ENCODE assay signal across 11 mouse cellular contexts in genomic region chr10:95218683-95219060, GRCm38 (mm10).
DNase-seq lines count a peak whose midpoint lies in the region; ATAC-seq and TF ChIP-seq lines count a peak whose summit lies in the region.
"Had no signal": no experiment of that assay in that cellular context is flagged by ENCODE, and none has a peak within 500 bp of the region (broad histone marks: within the 10 kb centered on the region; RNA-seq: fewer than 3 reads in every experiment).

No protein-coding gene starts in this region.

- H3K9ac ChIP-seq in kidney, embryonic 14.5 days (ENCODE audit: low read depth, low read length): no peak overlapping the region
- H3K9ac ChIP-seq in heart, embryonic 15.5 days: no peak overlapping the region
- H3K9ac ChIP-seq in midbrain, embryonic 14.5 days (replicated peaks; ENCODE audit: low read length): no peak overlapping the region
- H3K9ac ChIP-seq: stomach, embryonic 15.5 days had no signal

- no peak for TF ChIP-seq POLR2A in kidney, adult 2 months (IDR thresholded peaks at IDR 0.05; ENCODE audit: low read depth, low read length)

- peak; percentile 69 for DNase-seq in kidney, adult 2 months
- DNase-seq in adrenal gland, adult 2 months: peak; percentile 80
- peak; percentile 43 for DNase-seq in lung, postnatal 14 days
- DNase-seq in Muller cell, postnatal 12 days (ENCODE audit: inconsistent ontology term): no peak
- no peak for DNase-seq in midbrain, embryonic 14.5 days
- no peak for DNase-seq in urinary bladder, adult 2 months (ENCODE audit: low spot score)

- H3K36me3 ChIP-seq in kidney, adult 2 months (ENCODE audit: control insufficient read depth, insufficient read depth, low read length): no peaks in the 10 kb centered on the region
- no peaks in the 10 kb centered on the region for H3K36me3 ChIP-seq in kidney, embryonic 14.5 days (ENCODE audit: control insufficient read depth, insufficient read depth, low read length)
- no peaks in the 10 kb centered on the region for H3K36me3 ChIP-seq in heart, embryonic 15.5 days
- no peaks in the 10 kb centered on the region for H3K36me3 ChIP-seq in midbrain, embryonic 14.5 days (ENCODE audit: control insufficient read depth, insufficient read depth, low read length)
- H3K36me3 ChIP-seq: stomach, embryonic 15.5 days had no signal

- TF ChIP-seq CTCF in kidney, adult 2 months (conservative IDR thresholded peaks at IDR 0.05; ENCODE audit: insufficient read depth, insufficient read length, low read depth, low read length): no peak

- H3K4me1 ChIP-seq in kidney, adult 2 months (ENCODE audit: control insufficient read depth, insufficient read depth, low read length): no peaks in the 10 kb centered on the region
- H3K4me1 ChIP-seq in kidney, embryonic 14.5 days (ENCODE audit: control insufficient read depth, insufficient read depth, low read length): no peaks in the 10 kb centered on the region
- peaks cover 17% of the 10 kb centered on the region for H3K4me1 ChIP-seq in heart, embryonic 15.5 days (replicated peaks)
- H3K4me1 ChIP-seq in midbrain, embryonic 14.5 days (ENCODE audit: control insufficient read depth, insufficient read depth, low read length): no peaks in the 10 kb centered on the region
- H3K4me1 ChIP-seq: stomach, embryonic 15.5 days had no signal

- no peaks in the 10 kb centered on the region for H3K27me3 ChIP-seq in kidney, adult 2 months (replicated peaks; ENCODE audit: control insufficient read depth, insufficient read depth, low read length)
- H3K27me3 ChIP-seq in kidney, embryonic 14.5 days (ENCODE audit: control insufficient read depth, insufficient read depth, low read length): no peaks in the 10 kb centered on the region
- no peaks in the 10 kb centered on the region for H3K27me3 ChIP-seq in heart, embryonic 15.5 days
- H3K27me3 ChIP-seq in midbrain, embryonic 14.5 days (ENCODE audit: control insufficient read depth, insufficient read depth, low read length): no peaks in the 10 kb centered on the region
- H3K27me3 ChIP-seq: CH12.LX; stomach, embryonic 15.5 days had no signal

- ATAC-seq in kidney, embryonic 14.5 days (ENCODE audit: low FRiP score, low TSS enrichment): no peak
- no peak; the same call in 1 of the 2 replicates for ATAC-seq in heart, embryonic 15.5 days (replicated peaks; ENCODE audit: insufficient number of reproducible peaks, insufficient read depth, low FRiP score, low read depth)
- ATAC-seq in midbrain, embryonic 14.5 days (ENCODE audit: low FRiP score, low TSS enrichment): no peak
- ATAC-seq: hindbrain, postnatal 0 days had no signal

- WGBS in kidney, adult 2 months: 64% methylated on average over 9 of the region's 9 CpGs
- 68% methylated on average over 9 of the region's 9 CpGs for WGBS in kidney, embryonic 14.5 days
- 66% methylated on average over 9 of the region's 9 CpGs for WGBS in heart, embryonic 15.5 days
- WGBS in midbrain, embryonic 14.5 days: 90% methylated on average over 9 of the region's 9 CpGs

- H3K9me3 ChIP-seq in kidney, embryonic 14.5 days (ENCODE audit: control insufficient read depth, low read length): no peaks in the 10 kb centered on the region
- no peaks in the 10 kb centered on the region for H3K9me3 ChIP-seq in heart, embryonic 15.5 days (replicated peaks)
- no peaks in the 10 kb centered on the region for H3K9me3 ChIP-seq in midbrain, embryonic 14.5 days (ENCODE audit: control insufficient read depth, low read length)
- H3K9me3 ChIP-seq: stomach, embryonic 15.5 days had no signal

- H3K27ac ChIP-seq in kidney, adult 2 months (ENCODE audit: insufficient read depth, low read depth, low read length): peak overlapping the region; percentile 17
- no peak overlapping the region for H3K27ac ChIP-seq in kidney, embryonic 14.5 days (ENCODE audit: low read depth, low read length)
- peak overlapping the region; percentile 14; the same call in 1 of the 2 replicates for H3K27ac ChIP-seq in heart, embryonic 15.5 days
- no peak overlapping the region for H3K27ac ChIP-seq in midbrain, embryonic 14.5 days (replicated peaks; ENCODE audit: low read depth, low read length)
- H3K27ac ChIP-seq: hindbrain, postnatal 0 days had no signal

- no peak overlapping the region for H3K4me3 ChIP-seq in kidney, adult 2 months (ENCODE audit: insufficient read depth, low read depth, low read length)
- no peak overlapping the region for H3K4me3 ChIP-seq in kidney, embryonic 14.5 days (ENCODE audit: low read length)
- H3K4me3 ChIP-seq in heart, embryonic 15.5 days: no peak overlapping the region
- H3K4me3 ChIP-seq in midbrain, embryonic 14.5 days (replicated peaks; ENCODE audit: low read depth, low read length): no peak overlapping the region
- H3K4me3 ChIP-seq: stomach, embryonic 15.5 days had no signal

- no peak overlapping the region for H3K4me2 ChIP-seq in kidney, embryonic 14.5 days (replicated peaks; ENCODE audit: low read depth, low read length)
- H3K4me2 ChIP-seq in heart, embryonic 15.5 days: no peak overlapping the region
- no peak overlapping the region for H3K4me2 ChIP-seq in midbrain, embryonic 14.5 days (ENCODE audit: low read length)
- H3K4me2 ChIP-seq: stomach, embryonic 15.5 days had no signal

Comparison
In these comparisons a context has a peak if more than half of its experiments do, and no peak if none do; other contexts are left out.
1. H3K27ac ChIP-seq: peak in kidney, adult 2 months (single experiment) and heart, embryonic 15.5 days (single experiment); none in kidney, embryonic 14.5 days (single experiment) and midbrain, embryonic 14.5 days (single experiment).
2. DNase-seq: peak in kidney, adult 2 months (single experiment), adrenal gland, adult 2 months (single experiment) and lung, postnatal 14 days (single experiment); none in Muller cell, postnatal 12 days (single experiment), midbrain, embryonic 14.5 days (single experiment) and urinary bladder, adult 2 months (single experiment).